Mouse (Mus musculus) left cerebral cortex, postnatal 25 days (tissue): ENCODE data around the gene Mpp3. TPM values are rescaled to one million over a fixed set of nuclear protein-coding genes. Genes with fewer than 3 reads are reported as not detected.
A peak's percentile ranks its signal among the peaks of the same experiment; 100 is the strongest.
"Not testable (repeated sequence)": the region's sequence is repeated elsewhere in the genome, so short reads cannot be mapped to it uniquely, and the experiment has no call there.

ENCODE experiments used
- DNase-seq, 2 experiments: peaks; one replicate each; pipeline ENCODE4 v3.0.0; 2022; ENCODE audit warnings: low spot score in 2 of 2, mixed read lengths in 1 of 2
- intact Hi-C: fragments of 180-260 bp; cut with DNase I; formaldehyde crosslinking; loops from one replicate; pipeline ENCODE4 v1.15.1; 2025
- total RNA-seq, 2 experiments: library from RNA; stranded (reverse); gene quantifications; 2 replicates each; pipeline ENCODE4 v1.2.3; 2021

Gene Mpp3
- total RNA-seq, 2 experiments from 2014 or later, result 71.2 to 72.9 TPM

DNA sequence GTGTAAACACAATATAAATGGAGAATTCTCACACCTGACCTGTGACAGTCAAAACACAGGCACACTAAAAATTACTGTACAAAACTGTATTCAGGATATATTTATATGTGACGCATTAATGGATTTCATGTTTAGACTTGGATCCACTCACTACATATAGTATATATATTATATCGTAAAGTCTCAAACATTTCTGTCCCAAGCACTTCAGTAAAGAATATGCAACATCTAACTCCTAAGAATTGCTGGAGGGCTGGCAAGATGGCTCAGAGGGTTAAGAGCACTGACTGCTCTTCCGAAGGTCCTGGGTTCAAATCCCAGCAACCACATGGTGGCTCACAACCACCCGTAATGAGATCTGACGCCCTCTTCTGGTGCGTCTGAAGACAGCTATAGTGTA lies 42.8 kb downstream of the Mpp3 start:
- DNase-seq, result not testable (repeated sequence)
- intact Hi-C loops, result loop anchor here (2.0 to 5.0 kb wide), 2 partner anchors 41 to 152 kb away; no protein-coding TSS in a partner anchor

DNA sequence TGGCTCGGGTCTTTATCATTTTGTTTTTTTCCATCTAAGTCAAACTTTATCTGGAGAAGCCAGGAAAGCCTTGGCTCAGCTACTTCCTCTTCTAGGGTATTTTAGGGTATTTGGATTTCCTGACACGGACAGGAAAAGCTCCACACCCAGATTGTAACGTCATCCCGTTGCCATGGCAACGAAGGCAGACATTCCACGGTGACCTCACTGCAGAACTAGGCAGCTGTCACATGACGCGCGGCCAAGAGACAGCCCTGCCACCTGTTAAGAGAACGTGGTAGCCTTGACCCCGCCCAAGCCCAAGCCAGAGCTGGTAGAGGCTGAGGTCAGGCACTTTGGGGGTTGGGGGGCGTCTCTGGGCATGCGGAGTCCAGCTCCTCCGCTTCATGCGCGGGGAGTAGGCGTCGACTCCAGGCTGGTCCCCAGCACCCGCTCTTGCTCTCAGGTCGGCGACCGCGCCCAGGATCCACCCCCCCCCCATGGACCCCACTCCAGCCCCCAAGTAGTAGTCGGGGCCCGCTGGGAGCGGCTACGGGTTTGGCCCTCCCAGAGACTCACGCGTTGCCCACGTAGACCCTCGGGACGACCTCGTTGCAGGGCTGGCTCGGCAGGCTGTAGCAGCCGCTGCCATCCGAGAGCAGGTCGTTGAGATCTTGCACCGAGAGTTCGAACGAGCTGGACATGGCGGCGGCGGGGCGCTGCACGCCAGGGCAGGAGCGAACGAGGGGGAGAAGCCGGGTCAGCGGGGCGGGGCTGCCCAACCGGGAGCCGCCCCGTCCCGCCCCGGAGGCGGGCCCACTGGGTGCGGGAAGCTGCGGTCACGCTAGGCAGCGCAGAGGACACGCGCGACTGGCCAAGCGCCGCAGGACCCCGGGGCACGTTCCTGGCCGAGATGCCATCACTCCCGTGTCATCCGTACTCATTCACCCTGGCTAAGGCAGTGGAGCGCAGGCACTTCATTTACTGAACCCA lies 43.9 kb downstream of the Mpp3 start, which contains the start of gene Cfap97d1:
Gene Cfap97d1 (plus strand): TSS at position 226 of the 972 bp plus-strand sequence.
- intact Hi-C loops, result loop anchor here (1.0 to 5.0 kb wide), 3 partner anchors 42 to 153 kb away; partner anchors contain the start of gene Mpp2
- peak; percentile 97 to 98 for DNase-seq

DNA sequence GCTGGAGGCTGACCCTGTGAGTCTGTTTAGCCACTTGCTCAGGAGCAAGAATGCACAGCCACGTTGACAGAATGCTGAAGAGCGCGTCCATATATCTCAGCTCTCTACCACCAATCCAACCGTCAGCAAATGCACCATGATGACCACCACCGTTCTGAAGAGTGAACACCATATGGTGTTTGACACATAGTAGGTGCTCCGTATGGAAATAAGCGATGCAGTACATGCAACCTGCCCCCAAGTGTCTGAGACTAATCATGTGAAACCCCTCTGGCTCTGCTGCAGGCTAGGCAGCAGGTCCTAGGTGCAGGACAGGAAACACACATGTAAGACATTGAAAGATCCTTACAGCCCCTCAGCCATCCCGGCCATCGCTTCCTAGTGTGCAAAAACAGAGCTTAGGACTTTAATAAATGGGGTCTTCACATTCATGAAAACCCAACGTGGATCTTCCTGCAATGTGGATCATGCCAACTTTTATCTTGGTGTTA lies 44.8 kb downstream of the Mpp3 start:
- DNase-seq, result no peak
- intact Hi-C loops, result no loop called here

DNA sequence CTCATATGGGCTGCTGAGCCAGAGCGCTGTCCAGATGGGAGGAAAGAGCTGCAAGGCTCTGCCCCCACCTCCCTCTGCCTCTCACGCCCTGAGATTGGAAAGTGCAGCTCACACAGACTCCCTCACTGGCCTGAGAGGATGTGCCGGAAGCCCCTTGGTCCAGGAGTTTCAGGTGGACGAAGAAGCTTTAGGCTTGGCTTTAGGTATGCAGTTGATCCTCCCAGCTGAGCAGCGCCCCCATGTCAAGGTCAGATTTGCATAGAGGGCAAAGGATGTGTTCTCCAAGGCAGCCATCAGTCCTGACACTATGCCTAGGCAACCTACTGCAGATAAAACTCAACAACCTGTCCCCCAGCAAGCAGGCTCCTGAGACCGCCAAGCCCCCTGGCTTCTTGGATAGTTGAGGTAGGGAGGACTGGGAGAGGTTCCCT lies 45.3 kb downstream of the Mpp3 start:
- intact Hi-C loops, result no loop called here
- DNase-seq, result peak in 1 of 2 experiments; percentile 59

DNA sequence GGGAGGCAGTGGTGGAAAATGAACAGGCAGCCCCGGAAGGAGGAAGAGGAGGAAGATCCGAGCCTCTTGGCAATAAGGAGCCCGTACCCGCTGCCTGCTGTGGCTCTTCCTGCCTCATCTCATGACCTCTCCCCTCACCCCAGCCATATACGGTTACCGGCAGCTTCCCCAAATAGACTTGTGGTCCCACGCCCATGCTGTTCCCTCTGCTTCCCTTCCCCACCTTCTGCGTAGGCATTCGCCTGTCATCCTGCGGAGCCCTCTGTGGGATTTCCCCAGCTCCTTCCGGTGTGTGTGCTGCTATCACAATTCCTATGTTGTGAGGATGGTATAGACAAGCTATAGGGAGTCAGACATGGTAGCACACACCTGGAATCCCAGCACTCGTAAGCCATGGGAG lies 46.4 kb downstream of the Mpp3 start:
- peak in 1 of 2 experiments; percentile 79 for DNase-seq
- intact Hi-C loops, result no loop called here

DNA sequence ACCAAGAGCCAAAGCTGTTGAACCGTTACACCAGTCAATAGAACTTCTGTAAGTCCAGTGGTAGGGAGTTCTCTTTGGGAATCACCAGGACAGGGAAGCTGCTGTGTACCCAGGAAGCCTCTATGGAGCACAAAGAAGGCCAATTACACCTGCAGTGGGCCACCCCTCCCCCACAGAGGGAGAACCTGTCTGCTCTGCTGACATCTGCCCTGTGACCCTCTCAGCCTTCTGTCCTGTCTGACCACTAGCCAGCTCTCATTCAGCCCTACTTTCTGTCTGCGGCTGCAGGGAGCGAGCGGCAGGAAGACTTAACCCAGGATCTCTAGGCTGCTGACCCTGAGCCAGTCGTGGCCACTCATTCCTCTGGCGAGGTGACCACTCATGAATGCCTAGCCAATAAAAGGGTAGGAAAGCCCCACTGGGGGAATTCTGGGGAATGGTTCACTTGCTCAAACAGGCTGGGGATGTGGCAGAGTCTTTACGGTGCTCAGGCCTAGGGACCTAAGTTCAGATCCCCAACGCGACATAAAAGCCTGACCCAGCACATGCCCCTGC lies 47.6 kb downstream of the Mpp3 start:
- DNase-seq, result no peak
- intact Hi-C loops, result no loop called here

DNA sequence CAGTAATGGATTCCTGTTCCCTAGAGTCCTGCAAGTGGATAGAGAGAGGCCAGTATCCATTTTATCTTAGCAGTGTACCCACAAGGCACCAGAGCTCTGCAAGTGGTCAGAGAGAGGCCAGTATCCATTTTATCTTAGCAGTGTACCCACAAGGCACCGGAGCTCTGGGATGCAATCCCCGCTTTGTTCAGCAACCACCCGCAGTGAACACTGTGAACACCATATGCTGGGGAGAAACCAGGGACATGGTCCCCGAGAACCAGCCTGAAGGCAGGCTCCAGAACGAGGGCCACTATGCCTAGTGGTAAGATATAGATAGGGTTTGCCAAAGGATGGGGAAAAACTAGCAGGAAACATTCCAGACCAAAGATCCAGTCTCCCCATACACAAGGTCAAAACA lies 49.1 kb downstream of the Mpp3 start:
- intact Hi-C loops, result no loop called here
- no peak for DNase-seq

DNA sequence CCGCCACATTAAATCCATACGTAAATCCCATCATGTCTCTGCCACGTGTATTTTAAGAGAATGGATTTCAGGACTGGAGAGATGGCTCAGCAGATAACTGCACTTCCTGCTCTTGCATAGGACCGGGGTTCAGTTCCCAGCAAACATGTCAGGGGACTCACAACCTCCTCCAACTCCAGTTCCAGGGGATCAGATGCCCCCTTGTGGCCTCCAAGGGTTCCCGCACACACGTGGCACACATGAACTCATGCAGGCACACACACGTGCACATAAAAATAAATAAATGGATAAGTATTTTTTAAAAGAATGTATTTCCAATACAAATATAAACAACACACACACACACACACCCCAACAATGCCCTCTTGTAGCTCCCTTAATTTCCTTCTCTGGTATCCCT lies 51.3 kb downstream of the Mpp3 start:
- DNase-seq, result no peak
- intact Hi-C loops, result no loop called here

DNA sequence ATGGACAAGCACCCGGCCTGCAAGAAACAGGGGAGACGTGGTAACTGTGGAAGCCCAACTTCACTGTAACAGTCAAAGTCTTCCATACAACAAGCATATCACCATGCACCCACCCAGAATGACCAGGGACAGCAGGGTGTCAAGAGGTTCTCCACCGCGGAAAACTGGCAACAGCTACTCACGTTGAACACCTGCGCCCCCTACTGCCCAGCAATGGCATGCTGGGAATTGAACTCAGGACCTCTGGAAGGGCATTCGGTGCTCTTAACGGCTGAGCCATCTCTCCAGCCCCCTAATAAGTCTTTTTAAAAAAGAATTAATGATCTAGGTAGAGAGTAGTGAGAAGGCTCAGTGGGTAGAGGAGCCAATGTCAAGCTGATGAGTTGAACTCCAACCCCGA lies 53.3 kb downstream of the Mpp3 start:
- intact Hi-C loops, result no loop called here
- DNase-seq, result no peak

DNA sequence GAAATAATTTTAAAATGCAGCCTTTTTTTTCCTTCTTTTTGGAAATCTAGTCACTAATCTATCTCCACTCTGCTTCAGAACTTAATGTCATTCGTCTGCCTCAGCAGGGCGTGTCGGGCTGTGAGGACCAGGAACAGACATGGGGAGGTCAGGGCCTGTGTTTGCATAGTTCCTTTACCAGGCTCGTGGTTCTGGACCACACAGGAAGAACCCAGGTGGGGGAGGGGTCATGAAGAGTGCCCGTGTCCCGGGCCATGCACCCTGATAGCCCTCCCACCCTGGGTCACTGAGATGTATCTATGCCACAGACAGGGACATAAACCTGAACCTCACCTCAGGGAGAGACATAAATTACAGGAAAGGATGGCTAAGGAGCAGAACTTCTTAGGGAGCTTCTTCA lies 54.1 kb downstream of the Mpp3 start:
- DNase-seq, result no peak
- intact Hi-C loops, result no loop called here

DNA sequence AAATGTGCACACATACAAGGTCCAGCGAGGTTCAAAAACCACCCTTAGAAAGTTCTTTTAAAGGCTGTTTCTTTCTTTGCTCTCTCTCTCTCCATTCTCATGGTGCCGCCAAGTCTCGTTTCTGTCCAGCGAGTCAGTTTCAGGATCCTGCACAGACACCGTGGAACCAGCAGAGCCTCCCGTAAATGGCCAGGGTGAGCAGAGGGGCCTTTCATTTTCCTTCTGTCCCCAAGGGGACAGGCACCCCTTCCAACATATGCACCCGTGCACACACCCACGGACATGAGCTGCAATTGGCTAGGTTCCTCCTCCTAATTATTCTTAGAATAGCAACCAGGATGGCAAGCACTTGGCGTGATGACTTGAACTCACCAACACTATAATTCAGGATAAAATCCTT lies 54.8 kb downstream of the Mpp3 start:
- intact Hi-C loops, result no loop called here
- no peak for DNase-seq

DNA sequence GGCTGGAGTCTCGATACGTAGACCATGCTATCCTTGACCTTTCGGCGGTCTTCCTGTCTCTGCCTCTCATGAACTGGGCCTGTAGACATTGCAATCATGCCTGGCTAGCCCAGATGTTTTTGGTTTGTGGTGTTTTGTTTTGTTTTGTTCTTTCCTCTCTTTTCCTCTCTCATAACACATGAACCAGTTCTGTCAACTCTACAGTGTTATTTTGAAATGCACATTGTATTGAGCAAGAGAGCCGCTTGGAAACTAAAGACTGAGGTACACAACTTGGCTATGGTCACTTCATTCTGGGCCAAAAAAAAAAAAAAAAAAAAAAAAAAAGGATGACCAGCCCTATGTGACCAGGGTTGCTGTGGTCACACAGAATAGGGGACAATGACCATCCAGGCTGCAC lies 55.6 kb downstream of the Mpp3 start:
- intact Hi-C loops, result no loop called here
- no peak for DNase-seq

DNA sequence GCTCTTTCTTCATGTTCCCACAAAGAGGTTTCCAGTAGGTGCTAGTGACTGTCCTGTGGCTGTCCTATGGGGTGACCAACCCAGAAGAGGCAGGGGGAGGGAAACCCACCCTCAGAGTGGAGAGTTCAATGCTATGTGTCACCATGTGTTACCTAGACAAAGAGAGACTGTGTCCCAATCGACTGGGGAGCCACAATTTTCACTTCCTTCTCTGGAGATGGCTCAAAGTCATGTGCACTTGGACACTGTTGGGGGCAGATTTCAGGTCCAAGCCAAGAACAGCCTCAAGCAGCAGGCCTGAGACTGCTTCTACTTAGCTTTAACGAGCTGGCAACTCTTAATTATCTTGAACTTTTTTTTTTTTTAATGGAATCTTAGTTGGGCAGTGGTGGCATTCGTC lies 56.2 kb downstream of the Mpp3 start:
- no peak for DNase-seq
- intact Hi-C loops, result no loop called here

DNA sequence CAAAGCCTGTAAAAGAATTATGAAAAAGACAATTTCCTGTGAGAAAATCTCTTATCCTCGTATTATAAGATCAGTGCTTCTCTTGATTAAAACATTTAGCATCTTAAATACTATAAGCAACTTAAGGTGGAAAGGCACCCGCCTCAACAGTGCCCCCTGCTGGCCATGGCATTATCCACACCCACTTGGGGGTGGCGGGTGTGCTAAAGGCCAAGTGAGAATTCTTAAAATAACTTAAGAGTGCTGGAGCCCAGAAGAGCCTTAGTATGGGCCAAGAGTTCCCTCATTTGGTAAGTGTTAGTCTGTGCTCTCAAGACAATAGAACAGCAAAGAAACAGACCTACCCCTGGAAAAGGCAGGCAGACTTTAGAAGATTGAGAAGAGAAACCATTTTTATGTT lies 56.9 kb downstream of the Mpp3 start:
- intact Hi-C loops, result no loop called here
- DNase-seq, result no peak

DNA sequence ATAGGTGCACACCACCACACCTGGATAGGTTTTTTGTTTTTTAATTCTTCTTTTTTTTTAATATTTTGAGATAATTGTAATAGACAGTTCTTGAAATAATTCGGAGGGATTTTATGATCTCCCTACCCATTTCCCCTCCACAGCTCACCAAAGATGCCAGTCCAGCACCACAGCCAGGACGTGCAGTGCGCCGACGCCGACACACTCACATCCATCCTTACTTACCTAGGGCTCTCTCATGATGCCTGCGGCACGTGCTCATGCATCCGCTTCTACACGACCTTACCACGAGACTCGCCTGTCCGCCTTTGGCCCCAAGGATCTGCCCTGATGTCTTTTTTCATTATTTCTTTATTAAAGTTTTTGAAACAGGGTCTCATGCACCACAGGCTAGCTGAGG lies 58.4 kb downstream of the Mpp3 start:
- DNase-seq, result no peak
- intact Hi-C loops, result loop anchor here (1.0 to 5.0 kb wide), 3 partner anchors 51 to 208 kb away; no protein-coding TSS in a partner anchor

DNA sequence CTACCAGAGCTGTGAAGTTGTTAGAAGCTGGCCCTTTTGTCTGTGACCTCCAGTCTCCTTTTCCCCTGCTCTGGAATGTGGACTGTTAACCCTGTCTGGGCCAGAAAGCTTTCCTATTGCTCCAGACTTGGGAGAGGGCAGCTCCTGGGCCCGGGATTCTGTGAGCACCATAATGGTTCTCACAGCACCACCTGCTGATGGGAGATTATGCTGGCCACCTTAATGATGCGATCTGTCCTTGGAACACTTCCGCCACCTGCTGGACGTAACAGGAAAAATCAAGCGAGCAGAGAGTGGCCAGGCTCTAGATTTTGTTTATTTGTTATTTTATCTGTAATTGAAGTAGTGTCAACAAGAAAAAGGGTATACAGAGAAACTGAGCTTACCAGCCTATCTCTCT lies 59.5 kb downstream of the Mpp3 start:
- intact Hi-C loops, result loop anchor here (1.0 to 5.0 kb wide), 3 partner anchors 49 to 206 kb away; no protein-coding TSS in a partner anchor
- DNase-seq, result peak; percentile 85 to 89

DNA sequence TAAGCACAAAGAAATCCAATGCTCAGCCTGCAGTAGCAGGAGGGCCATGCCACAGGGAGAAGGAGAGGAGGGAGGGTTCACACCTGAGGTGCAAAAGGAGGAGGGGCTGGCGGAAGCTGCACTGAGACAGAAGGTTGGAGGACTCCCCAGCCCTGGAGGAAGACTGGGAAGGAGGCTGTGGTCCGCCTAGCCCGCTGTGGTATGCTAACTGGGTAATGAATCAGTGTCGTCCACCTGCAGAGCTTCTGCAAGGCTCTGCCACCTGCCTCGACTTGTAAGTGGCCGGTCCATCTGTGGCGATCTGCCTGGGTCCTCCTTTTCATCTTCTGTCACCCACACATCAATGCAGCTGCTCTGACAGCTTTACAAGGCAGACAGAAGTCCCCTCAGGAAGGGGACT lies 60.0 kb downstream of the Mpp3 start:
- no peak for DNase-seq
- intact Hi-C loops, result loop anchor here (5.0 kb wide), 1 partner anchor 206 kb away; no protein-coding TSS in a partner anchor

DNA sequence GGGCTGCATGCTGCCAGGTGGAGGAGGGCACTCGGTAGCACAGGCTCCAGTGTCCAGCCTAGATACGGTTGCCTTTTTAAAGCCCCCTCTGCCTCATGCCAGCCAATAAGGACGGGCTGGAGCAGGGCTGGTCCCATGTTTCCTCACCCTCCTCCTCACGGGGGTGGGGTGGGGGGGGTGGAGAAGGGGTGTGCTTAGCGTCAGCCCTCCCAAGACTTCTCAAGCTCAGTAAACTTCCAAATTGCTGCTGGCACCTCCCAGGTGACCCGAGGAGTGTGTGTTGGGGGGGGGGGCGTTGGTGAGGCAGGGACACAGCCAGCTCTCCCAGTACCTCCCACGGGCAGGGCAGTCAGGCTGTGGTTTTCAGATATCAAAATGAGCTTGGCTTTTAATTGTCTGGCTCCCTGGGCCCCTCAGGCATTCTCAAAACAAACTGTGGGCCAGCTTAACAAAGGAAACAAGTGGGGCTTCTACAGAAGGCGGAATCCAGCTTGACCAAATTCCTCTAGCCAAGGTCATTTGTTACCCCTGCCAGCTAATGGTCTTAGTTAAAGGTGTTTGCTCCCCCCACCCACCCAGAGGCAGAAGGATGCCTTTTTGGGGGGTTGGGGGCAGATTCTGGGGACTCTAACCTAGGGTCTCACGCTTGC lies 61.2 kb downstream of the Mpp3 start, which contains the start of gene Sost:
Gene Sost (minus strand): TSS at position 51 of the 650 bp plus-strand sequence.
- no peak for DNase-seq
- intact Hi-C loops, result loop anchor here (5.0 kb wide), 1 partner anchor 205 kb away; no protein-coding TSS in a partner anchor

DNA sequence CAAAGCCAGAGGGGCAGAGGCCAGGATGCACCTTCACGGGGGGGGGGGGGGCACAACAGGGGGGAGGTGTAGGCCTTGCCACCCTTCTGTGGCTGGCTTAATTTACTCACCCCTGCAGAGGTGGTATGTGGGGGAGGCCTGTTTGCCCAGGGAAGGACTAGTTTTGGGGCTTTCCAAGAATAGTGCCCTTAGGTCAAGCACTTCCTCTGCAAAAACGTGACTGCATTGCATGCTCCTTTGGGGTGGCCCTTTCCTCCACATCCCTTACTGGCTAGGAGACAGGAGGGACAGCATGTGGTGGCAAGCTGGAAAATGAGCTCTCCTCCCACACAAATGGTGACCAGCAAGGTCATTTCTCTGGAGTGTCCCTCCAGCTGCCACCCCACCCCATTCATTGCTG lies 62.7 kb downstream of the Mpp3 start:
- intact Hi-C loops, result loop anchor here (5.0 kb wide), 1 partner anchor 203 kb away; no protein-coding TSS in a partner anchor
- no peak for DNase-seq

DNA sequence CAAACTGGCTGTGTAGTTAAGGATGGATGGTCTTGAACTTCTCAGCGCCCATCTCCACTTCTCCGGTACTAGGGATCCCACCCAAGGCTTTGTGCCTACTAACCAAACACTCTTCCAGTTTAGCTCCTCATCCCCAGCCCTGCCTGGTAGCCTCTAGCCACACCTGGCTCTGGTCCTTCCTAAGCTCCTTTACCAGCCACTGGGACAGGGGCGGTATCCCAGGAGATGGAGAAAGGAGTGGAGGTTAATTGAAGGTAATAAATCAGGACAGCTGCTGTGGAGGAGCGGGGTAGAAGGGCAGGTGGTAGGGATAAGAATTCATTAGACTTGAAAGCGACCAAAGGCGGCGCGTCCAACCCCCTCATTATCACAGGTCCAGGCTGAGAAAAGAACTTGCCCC lies 63.6 kb downstream of the Mpp3 start:
- DNase-seq, result no peak
- intact Hi-C loops, result loop anchor here (5.0 kb wide), 1 partner anchor 202 kb away; no protein-coding TSS in a partner anchor
